Mouse (Mus musculus) naive thymus-derived CD4-positive, alpha-beta T cell, adult 5 months (primary cell): ENCODE measurements around the gene Ascc2. TPM values are rescaled to one million over a fixed set of nuclear protein-coding genes. Genes with fewer than 3 reads are reported as not detected.

Experiments
- polyA plus RNA-seq: library from polyadenylated mRNA; unstranded; fragments of 100-300 nt; shearing (Covaris generic); gene quantifications from one replicate; pipeline ENCODE4 v1.2.1, GENCODE M21; 2017

The Ascc2 gene
- polyA plus RNA-seq = 40.4 TPM

GRCm38 (mm10) chr11:4637534-4638234, at the start of gene Ascc2:
TSS of gene Ascc2 (plus strand) at chr11:4637747.

GRCm38 (mm10) chr11:4594608-4595500, 42.7 kb upstream of the Ascc2 start, which contains the start of gene Mtmr3:
TSS of gene Mtmr3 (minus strand) at chr11:4594863.

GRCm38 (mm10) chr11:4620017-4620485, 17.5 kb upstream of the Ascc2 start, which contains the start of gene Gm11032:
TSS of gene Gm11032 (plus strand) at chr11:4620067.

GRCm38 (mm10) chr11:4704072-4704964, 66.8 kb downstream of the Ascc2 start, which contains the start of the genes Uqcr10 and Zmat5:
TSS of gene Uqcr10 (minus strand) at chr11:4704342.
TSS of gene Zmat5 (plus strand) at chr11:4704678.

Other genes starting within 250 kb of the Ascc2 start
- 0.88 TPM for gene Hormad2, start 196.6 kb upstream of the Ascc2 start, polyA plus RNA-seq
- 112 TPM for gene Mtmr3, start 42.9 kb upstream of the Ascc2 start, polyA plus RNA-seq
- gene Gm11032, start 17.7 kb upstream of the Ascc2 start, polyA plus RNA-seq = not detected
- gene Uqcr10, start 66.6 kb downstream of the Ascc2 start, polyA plus RNA-seq = 278 TPM
- 48.2 TPM for gene Zmat5, start 66.9 kb downstream of the Ascc2 start, polyA plus RNA-seq
- gene Cabp7, start 109.0 kb downstream of the Ascc2 start, polyA plus RNA-seq = not detected
- gene Nf2, start 211.8 kb downstream of the Ascc2 start, polyA plus RNA-seq = 32.5 TPM
- gene Nipsnap1, start 236.2 kb downstream of the Ascc2 start, polyA plus RNA-seq = 20.4 TPM